Mouse (Mus musculus) CD4-positive naive resting alpha-beta T cell, adult 57 days (primary cell): ENCODE data around the gene Olfr110. TPM values are rescaled to one million over a fixed set of nuclear protein-coding genes. Genes with fewer than 3 reads are reported as not detected.

ENCODE experiments used
- total RNA-seq: library from RNA; stranded (reverse); gene quantifications from one replicate; pipeline ENCODE4 v1.2.4, GENCODE M21; 2023

The Olfr110 gene
- not detected for total RNA-seq

DNA sequence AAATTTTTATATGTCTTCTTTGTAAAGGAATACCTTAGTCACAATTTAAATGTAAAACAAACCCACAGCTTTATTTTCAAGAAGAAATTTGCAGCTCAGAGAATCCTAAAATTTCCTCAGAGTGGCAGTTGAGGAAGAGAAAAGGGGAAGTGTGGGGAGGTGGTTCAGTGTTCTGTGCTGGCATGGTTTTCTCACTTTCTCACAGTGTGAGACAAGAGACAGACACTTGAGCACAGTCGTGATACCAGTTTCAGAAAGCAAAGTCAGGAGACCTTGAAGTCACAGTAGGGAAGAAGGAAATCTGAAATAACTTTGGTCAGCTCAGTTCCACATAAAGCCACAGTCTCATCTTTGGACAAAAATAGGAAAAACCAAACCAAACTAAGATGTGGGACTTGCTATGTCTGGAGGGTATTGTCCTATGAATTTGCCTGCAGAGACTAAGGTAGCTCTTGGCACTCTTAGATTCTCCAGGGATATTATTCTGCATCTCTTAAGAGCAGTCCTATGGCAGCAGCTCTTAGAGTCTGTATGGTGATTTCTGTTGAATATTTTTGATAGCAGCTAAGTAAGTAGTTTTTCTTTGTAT, at the start of gene Olfr110:
Gene Olfr110 (plus strand): TSS at position 539 of the 589 bp plus-strand sequence.

DNA sequence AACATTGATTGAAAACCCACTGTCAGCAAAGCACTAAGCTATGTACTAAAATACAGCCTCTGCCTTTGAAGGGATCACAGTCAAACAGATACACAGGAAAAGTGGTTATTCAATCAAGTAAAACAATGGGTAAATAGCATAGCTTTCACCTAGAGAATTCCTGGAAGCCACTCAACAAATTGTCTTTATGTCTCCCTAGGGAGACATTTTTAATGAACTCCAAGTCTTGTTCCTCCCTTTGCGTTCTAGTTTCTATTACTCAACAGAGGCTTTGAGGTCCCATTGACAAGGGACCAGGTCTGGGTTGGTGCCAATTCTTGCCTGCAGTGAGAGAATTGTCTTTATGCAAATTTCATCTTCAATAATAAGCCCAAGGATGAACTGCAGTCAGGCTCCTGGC, 47.1 kb upstream of the Olfr110 start, which contains the start of gene Olfr108:
Gene Olfr108 (plus strand): TSS at position 301 of the 400 bp plus-strand sequence.

GRCm38 (mm10) chr17:37458616-37459015, 33.7 kb upstream of the Olfr110 start, which contains the start of gene Olfr109:
Gene Olfr109 (plus strand): TSS chr17:37458916.

DNA sequence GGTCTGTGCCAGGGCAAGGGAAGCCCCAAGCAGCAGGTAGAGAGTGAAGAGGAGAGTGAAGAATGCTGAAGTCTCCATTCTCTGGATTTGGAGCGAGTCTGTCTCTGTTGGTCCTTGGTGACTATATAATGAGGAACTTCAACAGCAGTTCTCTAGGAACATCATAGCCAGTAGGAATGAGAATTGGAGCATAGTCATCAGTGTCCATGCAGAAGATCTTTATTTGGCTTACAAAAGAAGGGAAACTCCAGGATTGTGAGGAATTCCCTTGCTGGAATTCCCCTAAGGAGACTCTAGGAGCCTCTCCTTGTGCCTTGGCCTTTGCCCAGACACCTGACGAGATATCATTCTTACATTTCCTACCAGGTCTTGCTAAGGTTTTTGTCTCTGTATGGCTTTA, 8.8 kb upstream of the Olfr110 start, which contains the start of gene H2-M2:
Gene H2-M2 (minus strand): TSS at position 101 of the 400 bp plus-strand sequence.

GRCm38 (mm10) chr17:37507730-37508129, 15.5 kb downstream of the Olfr110 start, which contains the start of gene Olfr111:
Gene Olfr111 (plus strand): TSS chr17:37508030.

Other genes with a start within 250 kb of the Olfr110 start
- gene Olfr98, start 228.7 kb upstream of the Olfr110 start, total RNA-seq, result not detected
- gene H2-M3, start 222.2 kb upstream of the Olfr110 start, total RNA-seq, result 28.4 TPM
- not detected for gene Olfr99, start 209.0 kb upstream of the Olfr110 start, total RNA-seq
- gene Olfr101, start 188.2 kb upstream of the Olfr110 start, total RNA-seq, result not detected
- not detected for gene Olfr102, start 175.4 kb upstream of the Olfr110 start, total RNA-seq
- not detected for gene Olfr103, start 152.8 kb upstream of the Olfr110 start, total RNA-seq
- gene Olfr104-ps, start 132.9 kb upstream of the Olfr110 start, total RNA-seq, result not detected
- gene Olfr105-ps, start 113.4 kb upstream of the Olfr110 start, total RNA-seq, result not detected
- gene Olfr106-ps, start 102.1 kb upstream of the Olfr110 start, total RNA-seq, result not detected
- gene Olfr107, start 93.2 kb upstream of the Olfr110 start, total RNA-seq, result not detected
- not detected for gene Olfr108, start 47.0 kb upstream of the Olfr110 start, total RNA-seq
- gene Olfr109, start 33.6 kb upstream of the Olfr110 start, total RNA-seq, result not detected
- not detected for gene H2-M2, start 8.9 kb upstream of the Olfr110 start, total RNA-seq
- not detected for gene Olfr111, start 15.6 kb downstream of the Olfr110 start, total RNA-seq
- gene Olfr112, start 77.0 kb downstream of the Olfr110 start, total RNA-seq, result not detected
- not detected for gene Olfr113, start 85.2 kb downstream of the Olfr110 start, total RNA-seq
- not detected for gene Olfr114, start 100.3 kb downstream of the Olfr110 start, total RNA-seq
- gene Olfr115, start 134.6 kb downstream of the Olfr110 start, total RNA-seq, result not detected
- gene Olfr116, start 134.7 kb downstream of the Olfr110 start, total RNA-seq, result not detected
- gene Olfr117, start 171.3 kb downstream of the Olfr110 start, total RNA-seq, result not detected
- gene Olfr118, start 174.5 kb downstream of the Olfr110 start, total RNA-seq, result not detected
- not detected for gene Olfr119, start 204.1 kb downstream of the Olfr110 start, total RNA-seq
- not detected for gene Olfr120, start 229.3 kb downstream of the Olfr110 start, total RNA-seq